Mouse (Mus musculus) bone marrow, adult 2 months (tissue): ENCODE results near the gene Mto1.

Experiments used
- CTCF ChIP-seq: fragments of 200-500 bp; IDR thresholded peaks from 2 replicates; pipeline ENCODE4 v1.5.1; 2011; ENCODE audit warnings: low read length, control low read depth; ENCODE audit not compliant: control insufficient read depth, insufficient read depth
- POLR2A ChIP-seq: fragments of 200-500 bp; IDR thresholded peaks from 2 replicates; pipeline ENCODE4 v1.6.1; 2011; ENCODE audit warnings: low read depth, mild to moderate bottlenecking, control low read depth, low read length, borderline replicate concordance; ENCODE audit not compliant: control insufficient read depth

- TF ChIP-seq POLR2A (no peak), CTCF (no peak)
These were observed 46.4 kb upstream of the Mto1 start for GRCm38 (mm10) chr9:78401596-78401995.
